Mouse (Mus musculus): Measurements from ENCODE around the gene Tmem115.

- TF ChIP-seq CTCF (IDR thresholded peaks at IDR 0.05; ENCODE audit: low read depth) (peak; percentile 48; the same call in 1 of the 2 replicates), EP300 (IDR thresholded peaks at IDR 0.05; ENCODE audit: low read depth) (no peak)
Observed at GRCm38 (mm10) chr9:107533791-107534407, at the start of gene Tmem115.
